Mouse (Mus musculus) C2C12 (cell line): ENCODE measurements at regions not wholly inside any gene's neighbourhood (a gene's known extent, or its start where the extent isn't known, plus 50 kb on each side); places are given as distances from the start of the nearest gene placed in this dataset.
"Not testable (repeated sequence)": the region's sequence is repeated elsewhere in the genome, so short reads cannot be mapped to it uniquely, and the experiment has no call there.

ENCODE experiments used
- H3K27me3 ChIP-seq: one replicate; pipeline ENCODE4 v1.6.1; 2011; ENCODE audit not compliant: control insufficient read depth, insufficient read depth, insufficient read length
- H3K36me3 ChIP-seq: one replicate; pipeline ENCODE4 v1.6.1; 2011; ENCODE audit not compliant: control insufficient read depth, insufficient read depth
- H3K4me3 ChIP-seq: one replicate; pipeline ENCODE4 v1.5.1; 2011; ENCODE audit warnings: mild to moderate bottlenecking, control low read depth; ENCODE audit not compliant: poor library complexity, insufficient read depth, severe bottlenecking
- H3K79me2 ChIP-seq: one replicate; pipeline ENCODE4 v1.6.1; 2011; ENCODE audit not compliant: control insufficient read depth, insufficient read depth
- H3K79me3 ChIP-seq: one replicate; pipeline ENCODE4 v1.6.1; 2011; ENCODE audit warnings: low read depth, control low read depth
- H3ac ChIP-seq: one replicate; pipeline ENCODE3; 2011; ENCODE audit warnings: low read depth; ENCODE audit not compliant: control insufficient read depth, insufficient read length
- CEBPB ChIP-seq: IDR thresholded peaks from one replicate; pipeline ENCODE4 v1.6.1; 2011; ENCODE audit warnings: low read depth, mild to moderate bottlenecking, control low read depth, moderate library complexity
- CTCF ChIP-seq: IDR thresholded peaks from one replicate; pipeline ENCODE4 v1.5.1; 2011; ENCODE audit not compliant: control insufficient read depth, insufficient read depth, insufficient read length
- FOSL1 ChIP-seq: IDR thresholded peaks from one replicate; pipeline ENCODE4 v1.8.0; 2011; ENCODE audit warnings: mild to moderate bottlenecking, low read length; ENCODE audit not compliant: poor library complexity, insufficient read depth, severe bottlenecking
- MAX ChIP-seq: IDR thresholded peaks from one replicate; pipeline ENCODE4 v1.6.1; 2011; ENCODE audit warnings: mild to moderate bottlenecking, control low read depth
- MYOD1 ChIP-seq: IDR thresholded peaks from one replicate; pipeline ENCODE4 v1.6.1; 2011; ENCODE audit warnings: low read depth; ENCODE audit not compliant: control insufficient read depth, insufficient read length
- MYOG ChIP-seq: IDR thresholded peaks from one replicate; pipeline ENCODE4 v1.6.1; 2011; ENCODE audit not compliant: control insufficient read depth, insufficient read length; ENCODE audit errors: extremely low read depth
- USF1 ChIP-seq: IDR thresholded peaks from one replicate; pipeline ENCODE4 v1.6.1; 2011; ENCODE audit warnings: low read depth, mild to moderate bottlenecking, control low read depth, moderate library complexity

GRCm38 (mm10) chr3:49638601-49639000 is 118.5 kb downstream of the Pcdh18 start:
- H3K79me2 ChIP-seq = no peaks in the 10 kb centered on the region
- no peak overlapping the region for H3K4me3 ChIP-seq
- no peaks in the 10 kb centered on the region for H3K27me3 ChIP-seq
- no peaks in the 10 kb centered on the region for H3K36me3 ChIP-seq
- H3K79me3 ChIP-seq = no peaks in the 10 kb centered on the region
- no peak overlapping the region for H3ac ChIP-seq
- no peak for TF ChIP-seq CEBPB
- TF ChIP-seq FOSL1 = no peak
- TF ChIP-seq MYOG = no peak
- TF ChIP-seq USF1 = no peak
- TF ChIP-seq CTCF = no peak
- TF ChIP-seq MYOD1 = no peak
- no peak for TF ChIP-seq MAX

DNA sequence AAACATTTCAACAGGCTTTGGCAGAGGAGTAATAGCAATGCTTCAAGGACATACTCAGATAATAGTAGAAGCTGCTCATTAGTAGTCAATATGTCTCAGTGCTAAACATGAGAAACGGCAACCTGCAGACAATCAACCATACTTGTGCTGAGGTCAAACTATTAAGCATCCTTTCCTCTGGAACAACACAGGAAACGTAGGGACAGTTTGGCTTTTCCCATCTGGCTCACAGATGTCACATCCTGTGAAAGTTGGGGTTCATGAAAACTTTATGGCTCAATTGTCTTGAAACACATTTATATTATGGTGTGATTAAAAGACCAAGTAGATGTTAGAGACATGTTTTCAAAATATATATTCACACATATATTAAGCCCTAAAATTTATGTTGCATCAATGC is 120.4 kb downstream of the Pcdh18 start:
- no peak overlapping the region for H3ac ChIP-seq
- TF ChIP-seq USF1 = no peak
- no peak for TF ChIP-seq CTCF
- no peak for TF ChIP-seq MYOD1
- no peak for TF ChIP-seq CEBPB
- TF ChIP-seq MYOG = no peak
- no peak for TF ChIP-seq MAX
- TF ChIP-seq FOSL1 = no peak
- H3K27me3 ChIP-seq = no peaks in the 10 kb centered on the region
- no peaks in the 10 kb centered on the region for H3K79me3 ChIP-seq
- H3K36me3 ChIP-seq = no peaks in the 10 kb centered on the region
- H3K79me2 ChIP-seq = no peaks in the 10 kb centered on the region
- no peak overlapping the region for H3K4me3 ChIP-seq

- H3ac ChIP-seq = no peak overlapping the region
- H3K79me3 ChIP-seq = no peaks in the 10 kb centered on the region
- TF ChIP-seq USF1 (no peak), FOSL1 (no peak), MYOG (no peak), CEBPB (no peak), MAX (no peak), MYOD1 (no peak)
- H3K79me2 ChIP-seq = no peaks in the 10 kb centered on the region
- H3K4me3 ChIP-seq = no peak overlapping the region
- no peaks in the 10 kb centered on the region for H3K27me3 ChIP-seq
- H3K36me3 ChIP-seq = no peaks in the 10 kb centered on the region
These were observed 164.2 kb downstream of the Pcdh18 start for GRCm38 (mm10) chr3:49592706-49593451.

DNA sequence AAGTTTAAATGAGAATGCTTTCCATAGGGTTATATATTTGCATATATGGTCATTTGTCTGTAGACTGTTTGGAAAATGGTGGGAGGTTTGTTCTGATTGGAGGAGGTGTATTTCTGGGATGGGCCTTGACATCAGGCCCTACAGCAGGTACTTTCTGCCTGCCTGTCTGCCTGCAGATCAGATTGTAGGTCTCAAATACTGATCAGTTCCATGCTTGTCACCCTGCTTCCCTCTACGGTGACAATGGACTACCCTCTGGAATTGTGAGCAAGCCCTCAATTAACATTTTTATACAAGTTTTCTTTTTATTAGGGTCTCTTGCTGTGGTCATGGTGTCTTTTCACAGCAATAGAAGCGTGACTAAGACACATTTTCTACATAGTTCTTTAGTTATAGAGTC is 166.9 kb downstream of the Pcdh18 start:
- H3K79me2 ChIP-seq = no peaks in the 10 kb centered on the region
- H3K27me3 ChIP-seq = no peaks in the 10 kb centered on the region
- H3K36me3 ChIP-seq = no peaks in the 10 kb centered on the region
- TF ChIP-seq CEBPB = no peak
- TF ChIP-seq MYOD1 = no peak
- no peak for TF ChIP-seq CTCF
- TF ChIP-seq MAX = no peak
- no peak for TF ChIP-seq USF1
- no peak for TF ChIP-seq MYOG
- TF ChIP-seq FOSL1 = no peak
- H3ac ChIP-seq = no peak overlapping the region
- no peaks in the 10 kb centered on the region for H3K79me3 ChIP-seq
- H3K4me3 ChIP-seq = no peak overlapping the region

GRCm38 (mm10) chr3:49586531-49587168 is 170.5 kb downstream of the Pcdh18 start:
- Histone ChIP-seq H3ac (no peak overlapping the region), H3K4me3 (no peak overlapping the region), H3K27me3 (no peaks in the 10 kb centered on the region), H3K36me3 (no peaks in the 10 kb centered on the region), H3K79me2 (no peaks in the 10 kb centered on the region), H3K79me3 (no peaks in the 10 kb centered on the region)
- TF ChIP-seq MYOG = no peak
- no peak for TF ChIP-seq FOSL1
- no peak for TF ChIP-seq MAX
- TF ChIP-seq MYOD1 = no peak
- no peak for TF ChIP-seq CEBPB
- TF ChIP-seq USF1 = no peak
- no peak for TF ChIP-seq CTCF

- not testable (repeated sequence) for H3K79me2 ChIP-seq, H3K27me3 ChIP-seq, H3ac ChIP-seq, H3K36me3 ChIP-seq, H3K4me3 ChIP-seq, H3K79me3 ChIP-seq
These were observed 171.2 kb downstream of the Pcdh18 start for GRCm38 (mm10) chr3:49585962-49586361.
